Mouse (Mus musculus) 3134 (cell line): ENCODE results near the gene Rhbdl1.

Source experiments
- DNase-seq: peaks from one replicate; pipeline ENCODE4 v3.0.0-alpha.2; 2011; ENCODE audit warnings: low spot score; ENCODE audit not compliant: insufficient read length; ENCODE audit errors: extremely low read depth

Gene Rhbdl1

GRCm38 (mm10) chr17:25841117-25841880 lies 4.2 kb upstream of the Rhbdl1 start, which contains the start of gene Gm20683:
Gm20683 (minus strand) TSS chr17:25841763.
- DNase-seq, result no peak

- DNase-seq, result no peak
Observed at GRCm38 (mm10) chr17:25840519-25840918, 3.4 kb upstream of the Rhbdl1 start.

GRCm38 (mm10) chr17:25839455-25840235 lies 2.5 kb upstream of the Rhbdl1 start:
- no peak for DNase-seq

GRCm38 (mm10) chr17:25838904-25839303 lies 1.8 kb upstream of the Rhbdl1 start:
- no peak for DNase-seq

GRCm38 (mm10) chr17:25837533-25837932 lies 438 bp upstream of the Rhbdl1 start:
- no peak for DNase-seq

GRCm38 (mm10) chr17:25836397-25837075 lies 559 bp downstream of the Rhbdl1 start:
- no peak for DNase-seq

- DNase-seq, result no peak
Observed at GRCm38 (mm10) chr17:25835816-25836215, 1.3 kb downstream of the Rhbdl1 start.

GRCm38 (mm10) chr17:25835301-25835700 lies 1.8 kb downstream of the Rhbdl1 start:
- DNase-seq, result no peak

- DNase-seq, result no peak
Observed at GRCm38 (mm10) chr17:25834595-25835222, 2.4 kb downstream of the Rhbdl1 start.

- DNase-seq, result no peak
Observed at GRCm38 (mm10) chr17:25833961-25834594, 3.0 kb downstream of the Rhbdl1 start.

GRCm38 (mm10) chr17:25833291-25833663 lies 3.8 kb downstream of the Rhbdl1 start, which contains the start of gene Stub1:
Stub1 (minus strand) TSS chr17:25833404.
- DNase-seq, result no peak

GRCm38 (mm10) chr17:25832436-25833290 lies 4.4 kb downstream of the Rhbdl1 start:
- peak; percentile 100 for DNase-seq

GRCm38 (mm10) chr17:25831451-25832281 lies 5.4 kb downstream of the Rhbdl1 start:
- no peak for DNase-seq

GRCm38 (mm10) chr17:25830806-25831431 lies 6.2 kb downstream of the Rhbdl1 start:
- no peak for DNase-seq

GRCm38 (mm10) chr17:25830200-25830753 lies 6.8 kb downstream of the Rhbdl1 start:
- DNase-seq, result no peak

GRCm38 (mm10) chr17:25829558-25830017 lies 7.5 kb downstream of the Rhbdl1 start:
- no peak for DNase-seq

GRCm38 (mm10) chr17:25828712-25829557 lies 8.2 kb downstream of the Rhbdl1 start, which contains the start of gene Jmjd8:
Jmjd8 (plus strand) TSS chr17:25828867.
- peak; percentile 61 for DNase-seq
